Mouse (Mus musculus) mouse trophoblast stem cell (cell line): ENCODE measurements around the gene Mob1a.
"Not testable (repeated sequence)": the region's sequence is repeated elsewhere in the genome, so short reads cannot be mapped to it uniquely, and the experiment has no call there.

Experiments
- in situ Hi-C, 2 experiments: fragments of 300-500 bp; cut with MseI, MboI; formaldehyde crosslinking; loops; 2 replicates in 1 of 2; 3 replicates in 1 of 2; pipeline ENCODE4 v1.15.1; 2025

Gene Mob1a

GRCm38 (mm10) chr6:83341387-83341786, 15.6 kb downstream of the Mob1a start:
- in situ Hi-C loops: no loop called here

- in situ Hi-C loops: no loop called here
Measured at GRCm38 (mm10) chr6:83342957-83343356, 17.1 kb downstream of the Mob1a start.

- in situ Hi-C loops: not testable (repeated sequence)
Measured at GRCm38 (mm10) chr6:83345285-83345684, 19.5 kb downstream of the Mob1a start.

GRCm38 (mm10) chr6:83347916-83348315, 22.1 kb downstream of the Mob1a start:
- in situ Hi-C loops: no loop called here

GRCm38 (mm10) chr6:83348873-83349272, 23.1 kb downstream of the Mob1a start, which contains the start of gene Bola3:
TSS of gene Bola3 (plus strand) at chr6:83349147.
- in situ Hi-C loops: no loop called here

GRCm38 (mm10) chr6:83349274-83349958, 23.6 kb downstream of the Mob1a start:
- in situ Hi-C loops: no loop called here

- in situ Hi-C loops: no loop called here
Measured at GRCm38 (mm10) chr6:83350172-83350571, 24.4 kb downstream of the Mob1a start.

GRCm38 (mm10) chr6:83350851-83351405, 25.1 kb downstream of the Mob1a start:
- in situ Hi-C loops: no loop called here

GRCm38 (mm10) chr6:83351490-83352160, 25.8 kb downstream of the Mob1a start:
- in situ Hi-C loops: no loop called here

- in situ Hi-C loops: no loop called here
Measured at GRCm38 (mm10) chr6:83352666-83353410, 27.0 kb downstream of the Mob1a start.

GRCm38 (mm10) chr6:83354856-83355781, 29.3 kb downstream of the Mob1a start:
- in situ Hi-C loops: loop anchor here (5.0 kb wide), 1 partner anchor 157 kb away; no protein-coding TSS in a partner anchor

GRCm38 (mm10) chr6:83356569-83357138, 30.8 kb downstream of the Mob1a start:
- in situ Hi-C loops: loop anchor here (5.0 kb wide), 1 partner anchor 156 kb away; no protein-coding TSS in a partner anchor

GRCm38 (mm10) chr6:83357436-83357835, 31.6 kb downstream of the Mob1a start:
- in situ Hi-C loops: loop anchor here (5.0 kb wide), 1 partner anchor 155 kb away; no protein-coding TSS in a partner anchor

GRCm38 (mm10) chr6:83361523-83362248, 35.9 kb downstream of the Mob1a start:
- in situ Hi-C loops: no loop called here

- in situ Hi-C loops: no loop called here
Measured at GRCm38 (mm10) chr6:83363075-83363474, 37.3 kb downstream of the Mob1a start.

- in situ Hi-C loops: no loop called here
Measured at GRCm38 (mm10) chr6:83370316-83370965, 44.6 kb downstream of the Mob1a start.

GRCm38 (mm10) chr6:83371350-83371749, 45.5 kb downstream of the Mob1a start:
- in situ Hi-C loops: no loop called here

GRCm38 (mm10) chr6:83373704-83374300, 48.0 kb downstream of the Mob1a start:
- in situ Hi-C loops: no loop called here
